Mouse (Mus musculus): ENCODE results near the gene Fan1.

The Fan1 gene

GRCm38 (mm10) chr7:64331309-64331708, 42.6 kb downstream of the Fan1 start:
- DNase-seq (ENCODE audit: low spot score in 2 of 2): no peak

- DNase-seq (ENCODE audit: low spot score in 2 of 2): no peak
Measured at GRCm38 (mm10) chr7:64327486-64327885, 46.4 kb downstream of the Fan1 start.

DNA sequence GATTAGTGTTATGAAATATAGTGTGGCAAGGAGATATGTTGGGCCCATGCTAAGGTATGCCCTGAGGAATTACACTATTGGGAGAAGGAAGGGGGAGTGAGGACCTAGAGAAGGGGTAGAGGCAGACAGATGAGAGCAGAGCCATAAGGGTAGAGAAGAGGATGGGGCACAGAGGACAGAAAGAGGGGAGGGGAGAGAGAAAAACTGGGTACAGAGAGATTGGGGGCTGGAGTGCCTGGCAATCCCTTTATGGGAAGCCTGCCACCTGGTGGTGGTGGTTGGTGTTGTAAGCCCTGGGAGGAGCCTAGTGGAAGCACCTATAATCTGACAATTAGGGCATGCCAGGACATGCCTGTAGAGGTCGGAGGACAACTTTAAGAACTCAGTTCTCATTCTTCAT, 47.0 kb downstream of the Fan1 start:
- DNase-seq (ENCODE audit: low spot score in 2 of 2): peak; percentile 69 to 84

GRCm38 (mm10) chr7:64321658-64322057, 52.2 kb downstream of the Fan1 start:
- no peak for DNase-seq (ENCODE audit: low spot score in 2 of 2)

GRCm38 (mm10) chr7:64321125-64321524, 52.8 kb downstream of the Fan1 start:
- DNase-seq (ENCODE audit: low spot score in 2 of 2): no peak

DNA sequence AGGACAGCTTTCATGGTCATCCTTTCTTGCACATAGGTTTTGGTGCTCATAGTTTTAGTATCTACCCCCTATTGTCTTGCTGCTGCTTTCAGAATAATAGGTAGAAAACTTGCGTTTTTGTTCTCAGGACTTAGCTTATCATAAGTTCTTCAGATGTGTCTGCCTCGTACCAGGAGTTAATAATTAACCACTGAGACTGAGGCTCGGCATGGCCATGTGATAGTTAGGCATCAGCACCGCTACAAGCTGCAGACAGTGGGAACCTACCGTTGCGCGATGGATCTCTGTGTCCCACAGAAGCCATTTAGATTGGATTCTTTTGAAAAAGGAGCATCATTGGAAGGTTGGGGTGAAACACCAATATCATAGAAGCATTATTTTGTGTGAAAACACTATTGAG, 61.1 kb downstream of the Fan1 start:
- DNase-seq (ENCODE audit: low spot score in 2 of 2): no peak

GRCm38 (mm10) chr7:64310756-64311155, 63.1 kb downstream of the Fan1 start:
- no peak for DNase-seq (ENCODE audit: low spot score in 2 of 2)

GRCm38 (mm10) chr7:64310241-64310640, 63.7 kb downstream of the Fan1 start:
- no peak for DNase-seq (ENCODE audit: low spot score in 2 of 2)

All from natural killer cell, adult 2 months (primary cell).